Mouse (Mus musculus) ES-Bruce4 (cell line): ENCODE measurements around the gene Sestd1. TPM values are rescaled to one million over a fixed set of nuclear protein-coding genes. Genes with fewer than 3 reads are reported as not detected.

Experiments used
- H3K27ac ChIP-seq: 2 replicates; pipeline ENCODE4 v1.5.1; 2012; ENCODE audit warnings: low read length, inconsistent platforms; ENCODE audit not compliant: insufficient read depth
- H3K27me3 ChIP-seq: 2 replicates; pipeline ENCODE4 v1.6.1; 2012; ENCODE audit warnings: mild to moderate bottlenecking, low read length, inconsistent platforms; ENCODE audit not compliant: control insufficient read depth, poor library complexity, insufficient read depth, severe bottlenecking
- H3K36me3 ChIP-seq: 2 replicates; pipeline ENCODE4 v1.6.1; 2012; ENCODE audit warnings: inconsistent platforms, mild to moderate bottlenecking, low read length, moderate library complexity; ENCODE audit not compliant: control insufficient read depth, poor library complexity, insufficient read depth, severe bottlenecking
- H3K4me1 ChIP-seq: one replicate; pipeline ENCODE4 v1.8.1; 2011; ENCODE audit warnings: low read length; ENCODE audit not compliant: control insufficient read depth, insufficient read depth
- H3K4me3 ChIP-seq: 2 replicates; pipeline ENCODE4 v1.5.1; 2011; ENCODE audit warnings: low read depth, mild to moderate bottlenecking, low read length
- H3K9ac ChIP-seq: 2 replicates; pipeline ENCODE4 v1.6.1; 2012; ENCODE audit warnings: low read depth, mild to moderate bottlenecking, inconsistent platforms; ENCODE audit not compliant: poor library complexity, severe bottlenecking
- H3K9me3 ChIP-seq: replicated peaks from 2 replicates; pipeline ENCODE4 v1.6.1; 2012; ENCODE audit warnings: mild to moderate bottlenecking, low read length, inconsistent platforms; ENCODE audit not compliant: control insufficient read depth, poor library complexity, insufficient read depth, severe bottlenecking
- CTCF ChIP-seq: IDR thresholded peaks from one replicate; pipeline ENCODE4 v1.8.1; 2011; ENCODE audit warnings: low read depth, low read length
- EP300 ChIP-seq: IDR thresholded peaks from 2 replicates; pipeline ENCODE4 v1.6.1; 2011; ENCODE audit warnings: low read depth, low read length; ENCODE audit not compliant: insufficient read depth
- POLR2A ChIP-seq: IDR thresholded peaks from one replicate; pipeline ENCODE4 v1.8.1; 2011; ENCODE audit warnings: low read length; ENCODE audit not compliant: insufficient read depth
- polyA plus RNA-seq: library from polyadenylated mRNA; stranded (reverse); fragments of >200 nt; gene quantifications from 2 replicates; pipeline ENCODE4 v1.2.4, GENCODE M21; 2011; ENCODE audit warnings: low read depth; ENCODE audit not compliant: missing spikeins, insufficient read depth, insufficient read length

Gene Sestd1
- polyA plus RNA-seq, 1 experiment = 27.2 TPM

DNA sequence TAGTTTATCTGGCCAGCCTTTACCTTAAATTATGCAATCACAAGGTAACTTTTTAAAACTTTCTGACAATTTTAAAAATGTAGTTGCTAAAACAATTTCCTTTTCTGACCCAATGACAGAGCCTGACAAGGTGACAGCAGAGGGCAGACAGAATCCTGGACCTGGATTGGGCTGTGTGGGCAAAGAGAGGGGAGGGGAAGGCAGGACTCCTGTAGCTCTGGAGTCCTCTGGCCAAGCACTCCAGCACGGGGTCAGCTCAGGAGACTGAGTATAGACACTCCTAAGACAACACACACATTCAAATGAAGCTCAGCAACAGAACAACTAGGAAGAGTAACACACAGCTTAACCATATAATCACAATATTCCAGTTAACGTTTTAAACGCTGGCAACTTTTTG, 90.1 kb downstream of the Sestd1 start:
- Histone ChIP-seq H3K27me3 (no peaks in the 10 kb centered on the region), H3K4me3 (no peak overlapping the region), H3K9ac (no peak overlapping the region), H3K36me3 (0 out of 2 replicates have a peak, but pooled peaks cover 3% of the 10 kb centered on the region), H3K9me3 (no peaks in the 10 kb centered on the region), H3K4me1 (no peaks in the 10 kb centered on the region), H3K27ac (no peak overlapping the region)
- TF ChIP-seq CTCF = no peak
- TF ChIP-seq EP300 = no peak
- no peak for TF ChIP-seq POLR2A

DNA sequence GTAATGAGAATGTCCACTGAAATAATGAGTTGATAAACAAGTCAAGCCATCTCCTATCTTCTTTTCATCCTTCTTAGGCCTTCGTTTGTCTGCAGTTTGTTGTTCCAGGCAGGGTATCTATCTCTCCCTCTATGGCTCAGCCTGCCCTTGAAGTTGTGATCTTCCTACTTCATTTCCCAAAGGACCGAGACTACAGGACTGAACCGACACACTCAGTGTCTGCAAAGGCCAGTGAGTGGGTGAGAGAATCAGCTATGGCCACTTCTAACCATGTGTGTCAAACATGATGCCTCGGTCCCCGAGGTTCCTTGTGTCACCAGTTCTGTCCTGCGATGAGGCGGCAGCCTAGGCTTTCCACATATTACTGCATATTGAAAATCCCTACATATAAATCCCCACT, 90.7 kb downstream of the Sestd1 start:
- H3K36me3 ChIP-seq = 0 out of 2 replicates have a peak, but pooled peaks cover 3% of the 10 kb centered on the region
- no peaks in the 10 kb centered on the region for H3K9me3 ChIP-seq
- no peaks in the 10 kb centered on the region for H3K27me3 ChIP-seq
- TF ChIP-seq CTCF (no peak), EP300 (no peak), POLR2A (no peak)
- no peak overlapping the region for H3K27ac ChIP-seq
- no peaks in the 10 kb centered on the region for H3K4me1 ChIP-seq
- no peak overlapping the region for H3K4me3 ChIP-seq
- no peak overlapping the region for H3K9ac ChIP-seq

DNA sequence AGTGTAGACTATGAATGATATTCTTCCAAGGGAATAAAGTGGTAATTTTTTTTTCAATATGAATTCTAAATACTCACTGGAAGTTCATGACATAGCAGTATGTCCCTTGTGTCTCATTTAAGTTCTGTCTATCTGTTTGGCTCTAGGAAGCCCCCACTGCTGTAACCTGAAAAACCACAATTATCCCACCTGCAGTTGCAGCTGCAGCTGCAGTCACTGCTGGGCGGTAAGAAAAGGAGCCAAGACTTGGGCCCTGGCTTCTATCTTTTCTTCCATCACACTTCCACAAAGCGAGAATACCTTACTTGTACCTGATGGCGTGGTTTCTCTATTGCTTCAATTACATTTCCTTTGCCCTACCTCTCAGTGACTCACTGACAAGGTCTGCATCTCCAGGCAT, 92.9 kb downstream of the Sestd1 start:
- TF ChIP-seq POLR2A (no peak), EP300 (no peak), CTCF (no peak)
- H3K9me3 ChIP-seq = no peaks in the 10 kb centered on the region
- no peak overlapping the region for H3K4me3 ChIP-seq
- H3K36me3 ChIP-seq = peaks cover 3% of the 10 kb centered on the region; the same call in 1 of the 2 replicates
- H3K4me1 ChIP-seq = no peaks in the 10 kb centered on the region
- no peaks in the 10 kb centered on the region for H3K27me3 ChIP-seq
- H3K9ac ChIP-seq = no peak overlapping the region
- no peak overlapping the region for H3K27ac ChIP-seq

- no peaks in the 10 kb centered on the region for H3K9me3 ChIP-seq
- TF ChIP-seq CTCF (no peak), EP300 (no peak)
- H3K27me3 ChIP-seq = no peaks in the 10 kb centered on the region
- no peak overlapping the region for H3K9ac ChIP-seq
- H3K36me3 ChIP-seq = peaks cover 3% of the 10 kb centered on the region; the same call in 1 of the 2 replicates
- no peak overlapping the region for H3K27ac ChIP-seq
- H3K4me1 ChIP-seq = no peaks in the 10 kb centered on the region
- no peak overlapping the region for H3K4me3 ChIP-seq
Measured at GRCm38 (mm10) chr2:77186912-77187311, 93.5 kb downstream of the Sestd1 start.

DNA sequence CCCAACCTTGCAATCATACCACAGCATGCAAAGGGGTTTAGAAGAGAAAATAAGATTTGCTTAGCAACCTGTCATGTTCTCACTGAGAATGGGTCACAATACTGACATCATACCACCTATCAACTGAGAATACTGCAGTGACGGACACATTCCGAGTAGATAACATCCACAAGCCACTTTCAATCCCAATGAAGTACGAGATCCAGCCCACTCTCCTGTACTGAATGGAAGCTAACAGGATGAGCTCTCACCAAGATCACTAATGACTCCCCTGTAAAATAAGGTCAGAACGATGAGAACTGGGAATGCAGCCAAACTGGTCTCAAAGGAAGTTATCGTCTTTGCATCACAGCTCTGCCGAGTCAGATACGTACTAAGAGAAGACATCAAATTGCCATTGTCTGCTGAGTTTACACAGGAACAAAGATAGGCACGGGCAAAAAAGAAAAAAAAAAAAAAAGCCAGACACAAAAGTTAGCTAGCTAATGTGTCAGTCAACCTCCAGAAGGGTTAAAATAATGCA, 96.3 kb downstream of the Sestd1 start:
- no peaks in the 10 kb centered on the region for H3K27me3 ChIP-seq
- H3K36me3 ChIP-seq = no peaks in the 10 kb centered on the region; the same call in 1 of the 2 replicates
- no peak overlapping the region for H3K4me3 ChIP-seq
- H3K4me1 ChIP-seq = no peaks in the 10 kb centered on the region
- TF ChIP-seq CTCF (no peak), POLR2A (no peak), EP300 (no peak)
- H3K9ac ChIP-seq = no peak overlapping the region
- H3K27ac ChIP-seq = no peak overlapping the region
- peaks cover 4% of the 10 kb centered on the region for H3K9me3 ChIP-seq

DNA sequence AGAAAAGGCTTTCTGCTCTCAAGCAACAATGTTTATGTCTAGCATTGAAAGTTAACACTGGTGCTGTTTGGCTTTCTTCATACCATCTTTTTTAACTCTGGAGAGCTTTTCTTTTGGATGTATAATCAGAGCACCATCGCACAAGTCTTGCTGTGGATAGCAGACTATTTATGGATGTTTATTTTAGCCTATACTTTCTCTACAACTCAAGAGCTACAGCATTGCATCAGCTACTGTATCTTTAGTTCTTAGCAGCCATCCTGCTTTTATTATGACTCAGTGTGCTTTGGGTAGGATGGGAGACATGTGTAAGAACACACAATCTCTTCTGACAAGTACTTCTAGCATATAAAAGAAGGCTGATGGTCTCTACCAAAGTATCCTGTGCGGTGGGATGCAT, 96.7 kb downstream of the Sestd1 start:
- H3K4me3 ChIP-seq = no peak overlapping the region
- no peaks in the 10 kb centered on the region; the same call in 1 of the 2 replicates for H3K36me3 ChIP-seq
- no peaks in the 10 kb centered on the region for H3K4me1 ChIP-seq
- no peaks in the 10 kb centered on the region for H3K27me3 ChIP-seq
- TF ChIP-seq CTCF = no peak
- no peak for TF ChIP-seq POLR2A
- TF ChIP-seq EP300 = no peak
- H3K27ac ChIP-seq = no peak overlapping the region
- H3K9ac ChIP-seq = no peak overlapping the region
- H3K9me3 ChIP-seq = peaks cover 4% of the 10 kb centered on the region
